Mouse (Mus musculus): ENCODE measurements at regions not wholly inside any gene's neighbourhood (a gene's known extent, or its start where the extent isn't known, plus 50 kb on each side); places are given as distances from the start of the nearest gene placed in this dataset.

- no peak for TF ChIP-seq CTCF (IDR thresholded peaks at IDR 0.05; ENCODE audit: low read depth)
- Histone ChIP-seq H3K4me1 (ENCODE audit: insufficient read depth) (no peaks in the 10 kb centered on the region), H3K27me3 (ENCODE audit: insufficient read depth, low read length) (no peaks in the 10 kb centered on the region), H3K4me3 (ENCODE audit: low read depth, low read length) (no peak overlapping the region), H3K36me3 (ENCODE audit: insufficient read depth) (no peaks in the 10 kb centered on the region), H3K4me2 (ENCODE audit: low read depth) (no peak overlapping the region), H3K9me3 (ENCODE audit: low read length) (no peaks in the 10 kb centered on the region), H3K9ac (no peak overlapping the region), H3K27ac (ENCODE audit: low read depth, low read length) (no peak overlapping the region)
- DNase-seq (no peak), ATAC-seq (no peak)
- WGBS: 83% methylated on average over 5 of the region's 5 CpGs
Observed at GRCm38 (mm10) chr16:95781681-95782080, 79.8 kb downstream of the Ets2 start.

- no peak overlapping the region for H3K27ac ChIP-seq (ENCODE audit: low read depth, low read length)
- H3K36me3 ChIP-seq (ENCODE audit: insufficient read depth): no peaks in the 10 kb centered on the region
- no peak overlapping the region for H3K4me2 ChIP-seq (ENCODE audit: low read depth)
- H3K9me3 ChIP-seq (ENCODE audit: low read length): no peaks in the 10 kb centered on the region
- WGBS: 77% methylated on average over 2 of the region's 2 CpGs
- DNase-seq: no peak
- H3K27me3 ChIP-seq (ENCODE audit: insufficient read depth, low read length): no peaks in the 10 kb centered on the region
- no peak for TF ChIP-seq CTCF (IDR thresholded peaks at IDR 0.05; ENCODE audit: low read depth)
- no peak for ATAC-seq
- H3K9ac ChIP-seq: no peak overlapping the region
- no peak overlapping the region for H3K4me3 ChIP-seq (ENCODE audit: low read depth, low read length)
- no peaks in the 10 kb centered on the region for H3K4me1 ChIP-seq (ENCODE audit: insufficient read depth)
Observed at GRCm38 (mm10) chr16:95780431-95780830, 78.6 kb downstream of the Ets2 start.

GRCm38 (mm10) chr16:95778845-95779722 is 77.2 kb downstream of the Ets2 start:
- H3K27ac ChIP-seq (ENCODE audit: low read depth, low read length): no peak overlapping the region
- H3K9me3 ChIP-seq (ENCODE audit: low read length): no peaks in the 10 kb centered on the region
- H3K27me3 ChIP-seq (ENCODE audit: insufficient read depth, low read length): no peaks in the 10 kb centered on the region
- no peaks in the 10 kb centered on the region for H3K36me3 ChIP-seq (ENCODE audit: insufficient read depth)
- ATAC-seq (no peak), DNase-seq (no peak)
- H3K4me3 ChIP-seq (ENCODE audit: low read depth, low read length): no peak overlapping the region
- H3K9ac ChIP-seq: no peak overlapping the region
- H3K4me1 ChIP-seq (ENCODE audit: insufficient read depth): no peaks in the 10 kb centered on the region
- no peak overlapping the region for H3K4me2 ChIP-seq (ENCODE audit: low read depth)
- TF ChIP-seq CTCF (IDR thresholded peaks at IDR 0.05; ENCODE audit: low read depth): no peak
- WGBS: 92% methylated on average over 6 of the region's 6 CpGs

GRCm38 (mm10) chr16:95778173-95778572 is 76.3 kb downstream of the Ets2 start:
- Histone ChIP-seq H3K4me2 (ENCODE audit: low read depth) (no peak overlapping the region), H3K27me3 (ENCODE audit: insufficient read depth, low read length) (no peaks in the 10 kb centered on the region), H3K36me3 (ENCODE audit: insufficient read depth) (no peaks in the 10 kb centered on the region), H3K4me3 (ENCODE audit: low read depth, low read length) (no peak overlapping the region), H3K27ac (ENCODE audit: low read depth, low read length) (no peak overlapping the region), H3K9me3 (ENCODE audit: low read length) (no peaks in the 10 kb centered on the region), H3K9ac (no peak overlapping the region), H3K4me1 (ENCODE audit: insufficient read depth) (no peaks in the 10 kb centered on the region)
- no peak for TF ChIP-seq CTCF (IDR thresholded peaks at IDR 0.05; ENCODE audit: low read depth)
- no peak for ATAC-seq
- WGBS: 67% methylated on average over 4 of the region's 4 CpGs
- DNase-seq: no peak

- 90% methylated on average over 10 of the region's 10 CpGs for WGBS
- Histone ChIP-seq H3K4me1 (ENCODE audit: insufficient read depth) (no peaks in the 10 kb centered on the region), H3K4me3 (ENCODE audit: low read depth, low read length) (no peak overlapping the region), H3K4me2 (ENCODE audit: low read depth) (no peak overlapping the region), H3K27me3 (ENCODE audit: insufficient read depth, low read length) (no peaks in the 10 kb centered on the region), H3K27ac (ENCODE audit: low read depth, low read length) (no peak overlapping the region), H3K9me3 (ENCODE audit: low read length) (no peaks in the 10 kb centered on the region), H3K36me3 (ENCODE audit: insufficient read depth) (no peaks in the 10 kb centered on the region), H3K9ac (no peak overlapping the region)
- ATAC-seq: no peak
- DNase-seq: no peak
- no peak for TF ChIP-seq CTCF (IDR thresholded peaks at IDR 0.05; ENCODE audit: low read depth)
Observed at GRCm38 (mm10) chr16:95776610-95777363, 74.9 kb downstream of the Ets2 start.

- Histone ChIP-seq H3K27ac (ENCODE audit: low read depth, low read length) (no peak overlapping the region), H3K9me3 (ENCODE audit: low read length) (no peaks in the 10 kb centered on the region), H3K9ac (no peak overlapping the region), H3K36me3 (ENCODE audit: insufficient read depth) (no peaks in the 10 kb centered on the region), H3K4me1 (ENCODE audit: insufficient read depth) (no peaks in the 10 kb centered on the region), H3K4me2 (ENCODE audit: low read depth) (no peak overlapping the region), H3K4me3 (ENCODE audit: low read depth, low read length) (no peak overlapping the region), H3K27me3 (ENCODE audit: insufficient read depth, low read length) (no peaks in the 10 kb centered on the region)
- ATAC-seq (no peak), DNase-seq (no peak)
- TF ChIP-seq CTCF (IDR thresholded peaks at IDR 0.05; ENCODE audit: low read depth): no peak
- WGBS: 88% methylated on average over 1 of the region's 1 CpGs
Observed at GRCm38 (mm10) chr16:95776010-95776409, 74.1 kb downstream of the Ets2 start.

- H3K4me1 ChIP-seq (ENCODE audit: insufficient read depth): no peaks in the 10 kb centered on the region
- DNase-seq (no peak), ATAC-seq (no peak)
- H3K4me2 ChIP-seq (ENCODE audit: low read depth): no peak overlapping the region
- H3K36me3 ChIP-seq (ENCODE audit: insufficient read depth): no peaks in the 10 kb centered on the region
- no peak overlapping the region for H3K27ac ChIP-seq (ENCODE audit: low read depth, low read length)
- no peak for TF ChIP-seq CTCF (IDR thresholded peaks at IDR 0.05; ENCODE audit: low read depth)
- WGBS: 88% methylated on average over 5 of the region's 5 CpGs
- no peak overlapping the region for H3K9ac ChIP-seq
- no peaks in the 10 kb centered on the region for H3K27me3 ChIP-seq (ENCODE audit: insufficient read depth, low read length)
- H3K9me3 ChIP-seq (ENCODE audit: low read length): no peaks in the 10 kb centered on the region
- no peak overlapping the region for H3K4me3 ChIP-seq (ENCODE audit: low read depth, low read length)
Observed at GRCm38 (mm10) chr16:95775361-95775760, 73.5 kb downstream of the Ets2 start.
